Mouse (Mus musculus): ENCODE measurements around the gene Pde4dip. TPM values are rescaled to one million over a fixed set of nuclear protein-coding genes. Genes with fewer than 3 reads are reported as not detected.

The Pde4dip gene
- polyA plus RNA-seq, 1 experiment from 2014 or later: 33.2 TPM

- ATAC-seq (replicated peaks; ENCODE audit: low FRiP score, low TSS enrichment, low read depth): no peak
- H3K27me3 ChIP-seq (replicated peaks; ENCODE audit: control insufficient read depth, insufficient read depth, low read length): no peaks in the 10 kb centered on the region
- 93% methylated on average over 2 of the region's 2 CpGs for WGBS
- no peak overlapping the region for H3K4me2 ChIP-seq (ENCODE audit: low read length)
- no peaks in the 10 kb centered on the region for H3K9me3 ChIP-seq (ENCODE audit: control insufficient read depth, low read length)
- H3K27ac ChIP-seq (ENCODE audit: low read depth): no peak overlapping the region
- no peak for DNase-seq (ENCODE audit: low spot score)
- 0 out of 2 replicates have a peak, but pooled peaks cover 3% of the 10 kb centered on the region for H3K4me1 ChIP-seq (replicated peaks; ENCODE audit: control insufficient read depth, insufficient read depth, low read length)
- H3K9ac ChIP-seq (ENCODE audit: low read length): no peak overlapping the region
- no peak overlapping the region for H3K4me3 ChIP-seq (ENCODE audit: low read depth, low read length)
- H3K36me3 ChIP-seq (ENCODE audit: control insufficient read depth, insufficient read depth, low read length): no peaks in the 10 kb centered on the region
Measured at GRCm38 (mm10) chr3:97810334-97810733, 78.2 kb downstream of the Pde4dip start.

- DNase-seq (ENCODE audit: low spot score) (no peak), ATAC-seq (replicated peaks; ENCODE audit: low FRiP score, low TSS enrichment, low read depth) (no peak)
- Histone ChIP-seq H3K36me3 (ENCODE audit: control insufficient read depth, insufficient read depth, low read length) (no peaks in the 10 kb centered on the region), H3K4me2 (ENCODE audit: low read length) (no peak overlapping the region), H3K4me1 (replicated peaks; ENCODE audit: control insufficient read depth, insufficient read depth, low read length) (0 out of 2 replicates have a peak, but pooled peaks cover 2% of the 10 kb centered on the region), H3K27me3 (replicated peaks; ENCODE audit: control insufficient read depth, insufficient read depth, low read length) (no peaks in the 10 kb centered on the region), H3K4me3 (ENCODE audit: low read depth, low read length) (no peak overlapping the region), H3K9ac (ENCODE audit: low read length) (no peak overlapping the region), H3K27ac (ENCODE audit: low read depth) (no peak overlapping the region), H3K9me3 (ENCODE audit: control insufficient read depth, low read length) (no peaks in the 10 kb centered on the region)
- 89% methylated on average over 2 of the region's 2 CpGs for WGBS
Measured at GRCm38 (mm10) chr3:97805559-97805958, 82.9 kb downstream of the Pde4dip start.

GRCm38 (mm10) chr3:97803675-97804074 lies 84.8 kb downstream of the Pde4dip start:
- ATAC-seq (replicated peaks; ENCODE audit: low FRiP score, low TSS enrichment, low read depth) (no peak; the same call in 1 of the 2 replicates), DNase-seq (ENCODE audit: low spot score) (no peak)
- no peaks in the 10 kb centered on the region for H3K27me3 ChIP-seq (replicated peaks; ENCODE audit: control insufficient read depth, insufficient read depth, low read length)
- no peak overlapping the region for H3K4me3 ChIP-seq (ENCODE audit: low read depth, low read length)
- 46% methylated on average over 3 of the region's 3 CpGs for WGBS
- 0 out of 2 replicates have a peak, but pooled peaks cover 2% of the 10 kb centered on the region for H3K4me1 ChIP-seq (replicated peaks; ENCODE audit: control insufficient read depth, insufficient read depth, low read length)
- no peak overlapping the region for H3K27ac ChIP-seq (ENCODE audit: low read depth)
- H3K36me3 ChIP-seq (ENCODE audit: control insufficient read depth, insufficient read depth, low read length): no peaks in the 10 kb centered on the region
- H3K9me3 ChIP-seq (ENCODE audit: control insufficient read depth, low read length): no peaks in the 10 kb centered on the region
- H3K9ac ChIP-seq (ENCODE audit: low read length): no peak overlapping the region
- no peak overlapping the region for H3K4me2 ChIP-seq (ENCODE audit: low read length)

DNA sequence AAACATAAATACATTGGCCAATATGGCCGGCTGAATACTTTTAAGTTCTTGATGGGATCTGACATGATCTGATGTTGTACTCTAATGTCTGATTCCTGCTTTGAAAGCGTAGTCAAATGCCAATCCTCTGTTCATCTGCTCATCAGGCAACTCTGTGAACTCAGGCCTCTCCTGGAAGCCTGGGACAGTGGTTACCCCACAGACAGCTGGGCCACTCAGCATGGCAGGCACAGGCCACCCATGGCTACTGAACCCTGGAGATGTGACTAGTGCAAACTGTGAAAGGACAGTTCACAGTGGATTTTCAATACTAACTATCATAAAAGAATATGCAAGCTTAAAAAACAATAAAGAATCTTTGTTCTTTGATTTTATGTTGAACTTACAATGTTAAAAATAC lies 85.6 kb downstream of the Pde4dip start:
- no peaks in the 10 kb centered on the region for H3K9me3 ChIP-seq (ENCODE audit: control insufficient read depth, low read length)
- H3K36me3 ChIP-seq (ENCODE audit: control insufficient read depth, insufficient read depth, low read length): no peaks in the 10 kb centered on the region
- H3K9ac ChIP-seq (ENCODE audit: low read length): no peak overlapping the region
- H3K27ac ChIP-seq (ENCODE audit: low read depth): no peak overlapping the region
- H3K27me3 ChIP-seq (replicated peaks; ENCODE audit: control insufficient read depth, insufficient read depth, low read length): no peaks in the 10 kb centered on the region
- H3K4me1 ChIP-seq (replicated peaks; ENCODE audit: control insufficient read depth, insufficient read depth, low read length): 0 out of 2 replicates have a peak, but pooled peaks cover 2% of the 10 kb centered on the region
- no peak for ATAC-seq (replicated peaks; ENCODE audit: low FRiP score, low TSS enrichment, low read depth)
- no peak for DNase-seq (ENCODE audit: low spot score)
- 83% methylated on average over 2 of the region's 2 CpGs for WGBS
- H3K4me3 ChIP-seq (ENCODE audit: low read depth, low read length): no peak overlapping the region
- no peak overlapping the region for H3K4me2 ChIP-seq (ENCODE audit: low read length)

GRCm38 (mm10) chr3:97802297-97802696 lies 86.2 kb downstream of the Pde4dip start:
- Histone ChIP-seq H3K4me3 (ENCODE audit: low read depth, low read length) (no peak overlapping the region), H3K4me2 (ENCODE audit: low read length) (no peak overlapping the region), H3K36me3 (ENCODE audit: control insufficient read depth, insufficient read depth, low read length) (no peaks in the 10 kb centered on the region), H3K27ac (ENCODE audit: low read depth) (no peak overlapping the region), H3K9me3 (ENCODE audit: control insufficient read depth, low read length) (no peaks in the 10 kb centered on the region), H3K4me1 (replicated peaks; ENCODE audit: control insufficient read depth, insufficient read depth, low read length) (0 out of 2 replicates have a peak, but pooled peaks cover 2% of the 10 kb centered on the region), H3K27me3 (replicated peaks; ENCODE audit: control insufficient read depth, insufficient read depth, low read length) (no peaks in the 10 kb centered on the region), H3K9ac (ENCODE audit: low read length) (no peak overlapping the region)
- DNase-seq (ENCODE audit: low spot score): no peak
- WGBS: 63% methylated on average over 5 of the region's 5 CpGs
- ATAC-seq (replicated peaks; ENCODE audit: low FRiP score, low TSS enrichment, low read depth): no peak

DNA sequence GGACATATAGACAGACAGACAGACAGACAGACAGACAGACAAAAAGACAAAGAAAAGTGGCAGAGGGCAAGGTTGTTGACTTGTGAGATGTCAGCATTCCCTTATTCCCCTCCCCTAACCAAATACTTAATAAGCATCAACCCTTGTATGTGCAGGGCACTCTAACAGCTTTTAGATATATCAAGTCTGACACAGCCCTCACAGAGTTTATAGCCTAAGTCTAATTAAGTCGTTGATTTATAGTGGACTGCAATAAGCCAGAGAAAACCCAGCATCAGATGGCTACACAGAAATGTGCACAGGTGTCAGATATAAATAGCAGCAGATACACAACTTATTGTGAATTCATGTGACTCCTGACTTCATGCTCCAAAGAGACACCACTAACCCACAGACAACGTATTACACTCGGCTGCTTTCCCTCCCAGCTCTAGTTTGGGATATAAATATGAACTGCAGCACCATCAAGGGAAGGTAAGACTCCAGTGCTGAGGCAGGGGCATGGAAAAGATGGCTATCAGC lies 87.3 kb downstream of the Pde4dip start:
- Histone ChIP-seq H3K9ac (ENCODE audit: low read length) (no peak overlapping the region), H3K36me3 (ENCODE audit: control insufficient read depth, insufficient read depth, low read length) (no peaks in the 10 kb centered on the region), H3K27me3 (replicated peaks; ENCODE audit: control insufficient read depth, insufficient read depth, low read length) (no peaks in the 10 kb centered on the region), H3K4me3 (ENCODE audit: low read depth, low read length) (no peak overlapping the region), H3K27ac (ENCODE audit: low read depth) (no peak overlapping the region), H3K4me1 (replicated peaks; ENCODE audit: control insufficient read depth, insufficient read depth, low read length) (0 out of 2 replicates have a peak, but pooled peaks cover 2% of the 10 kb centered on the region), H3K4me2 (ENCODE audit: low read length) (no peak overlapping the region), H3K9me3 (ENCODE audit: control insufficient read depth, low read length) (no peaks in the 10 kb centered on the region)
- no peak for DNase-seq (ENCODE audit: low spot score)
- 68% methylated on average over 3 of the region's 3 CpGs for WGBS
- ATAC-seq (replicated peaks; ENCODE audit: low FRiP score, low TSS enrichment, low read depth): no peak

- Histone ChIP-seq H3K9me3 (ENCODE audit: control insufficient read depth, low read length) (no peaks in the 10 kb centered on the region), H3K27ac (ENCODE audit: low read depth) (no peak overlapping the region), H3K36me3 (ENCODE audit: control insufficient read depth, insufficient read depth, low read length) (no peaks in the 10 kb centered on the region), H3K9ac (ENCODE audit: low read length) (no peak overlapping the region), H3K4me2 (ENCODE audit: low read length) (no peak overlapping the region), H3K4me3 (ENCODE audit: low read depth, low read length) (no peak overlapping the region), H3K27me3 (replicated peaks; ENCODE audit: control insufficient read depth, insufficient read depth, low read length) (no peaks in the 10 kb centered on the region), H3K4me1 (replicated peaks; ENCODE audit: control insufficient read depth, insufficient read depth, low read length) (0 out of 2 replicates have a peak, but pooled peaks cover 2% of the 10 kb centered on the region)
- ATAC-seq (replicated peaks; ENCODE audit: low FRiP score, low TSS enrichment, low read depth) (no peak), DNase-seq (ENCODE audit: low spot score) (peak; percentile 32)
- 78% methylated on average over 5 of the region's 5 CpGs for WGBS
Measured at GRCm38 (mm10) chr3:97800657-97801056, 87.8 kb downstream of the Pde4dip start.

DNA sequence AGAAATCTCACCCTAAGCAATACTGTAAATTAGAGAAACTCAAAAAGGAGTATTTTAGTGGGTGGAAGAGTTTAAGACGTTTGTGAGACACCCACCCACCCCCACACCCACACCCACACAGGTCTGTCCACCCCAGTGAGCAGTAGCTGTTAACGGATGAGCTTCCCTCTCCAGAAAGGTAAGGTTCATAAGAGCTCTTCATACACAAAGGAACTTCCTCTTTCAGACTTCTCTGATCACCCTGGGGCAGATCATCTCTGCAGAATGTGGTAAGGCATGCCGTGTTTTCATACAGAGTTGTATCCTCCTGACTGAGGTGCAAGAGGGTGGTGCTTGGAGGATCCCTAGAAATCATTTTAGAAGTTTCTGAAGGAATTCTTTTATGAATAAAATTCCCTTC lies 88.5 kb downstream of the Pde4dip start:
- no peak for ATAC-seq (replicated peaks; ENCODE audit: low FRiP score, low TSS enrichment, low read depth)
- no peak overlapping the region for H3K4me3 ChIP-seq (ENCODE audit: low read depth, low read length)
- no peaks in the 10 kb centered on the region for H3K9me3 ChIP-seq (ENCODE audit: control insufficient read depth, low read length)
- H3K4me2 ChIP-seq (ENCODE audit: low read length): no peak overlapping the region
- H3K27me3 ChIP-seq (replicated peaks; ENCODE audit: control insufficient read depth, insufficient read depth, low read length): no peaks in the 10 kb centered on the region
- H3K27ac ChIP-seq (ENCODE audit: low read depth): no peak overlapping the region
- WGBS: 73% methylated on average over 3 of the region's 3 CpGs
- no peaks in the 10 kb centered on the region for H3K36me3 ChIP-seq (ENCODE audit: control insufficient read depth, insufficient read depth, low read length)
- DNase-seq (ENCODE audit: low spot score): peak; percentile 39
- H3K4me1 ChIP-seq (replicated peaks; ENCODE audit: control insufficient read depth, insufficient read depth, low read length): 0 out of 2 replicates have a peak, but pooled peaks cover 2% of the 10 kb centered on the region
- no peak overlapping the region for H3K9ac ChIP-seq (ENCODE audit: low read length)

GRCm38 (mm10) chr3:97799267-97799666 lies 89.2 kb downstream of the Pde4dip start:
- DNase-seq (ENCODE audit: low spot score): peak; percentile 41
- WGBS: 63% methylated on average over 3 of the region's 3 CpGs
- Histone ChIP-seq H3K4me1 (replicated peaks; ENCODE audit: control insufficient read depth, insufficient read depth, low read length) (0 out of 2 replicates have a peak, but pooled peaks cover 2% of the 10 kb centered on the region), H3K27me3 (replicated peaks; ENCODE audit: control insufficient read depth, insufficient read depth, low read length) (no peaks in the 10 kb centered on the region), H3K36me3 (ENCODE audit: control insufficient read depth, insufficient read depth, low read length) (no peaks in the 10 kb centered on the region), H3K4me3 (ENCODE audit: low read depth, low read length) (no peak overlapping the region), H3K4me2 (ENCODE audit: low read length) (no peak overlapping the region), H3K27ac (ENCODE audit: low read depth) (no peak overlapping the region), H3K9ac (ENCODE audit: low read length) (no peak overlapping the region), H3K9me3 (ENCODE audit: control insufficient read depth, low read length) (no peaks in the 10 kb centered on the region)
- no peak for ATAC-seq (replicated peaks; ENCODE audit: low FRiP score, low TSS enrichment, low read depth)
